Mouse (Mus musculus) thymus, adult 18-20 months (tissue): ENCODE measurements at regions not wholly inside any gene's neighbourhood (a gene's known extent, or its start where the extent isn't known, plus 50 kb on each side); places are given as distances from the start of the nearest gene placed in this dataset.

Experiments used
- DNase-seq, 2 experiments: peaks; one replicate each; pipeline ENCODE4 v3.0.0; 2022; ENCODE audit warnings: mixed read lengths in 2 of 2

- DNase-seq: no peak
Observed at GRCm38 (mm10) chr4:140304960-140305359, 58.4 kb upstream of the Igsf21 start.

GRCm38 (mm10) chr4:140301661-140302060 lies 55.1 kb upstream of the Igsf21 start:
- no peak for DNase-seq

- DNase-seq: no peak
Observed at GRCm38 (mm10) chr4:140297912-140298620, 51.5 kb upstream of the Igsf21 start.
